Mouse (Mus musculus) hindbrain, postnatal 0 days (tissue): ENCODE data around the gene Ms4a4d. TPM values are rescaled to one million over a fixed set of nuclear protein-coding genes. Genes with fewer than 3 reads are reported as not detected.
"Not testable (repeated sequence)": the region's sequence is repeated elsewhere in the genome, so short reads cannot be mapped to it uniquely, and the experiment has no call there.

ENCODE experiments used
- ATAC-seq: fragments of 200-750 bp; cut with Nextera tagmentation; 2 replicates; pipeline ENCODE4 v1.8.0; 2017; ENCODE audit warnings: mild to moderate bottlenecking, moderate TSS enrichment, moderate library complexity
- DNase-seq: peaks from one replicate; pipeline ENCODE4 v3.0.0-alpha.2; 2015; ENCODE audit warnings: low spot score
- H3K27ac ChIP-seq: fragments of 300-500 bp; sonication (generic); 2 replicates; pipeline ENCODE4 v1.5.1; 2014; ENCODE audit warnings: mild to moderate bottlenecking
- H3K27me3 ChIP-seq: fragments of 300-500 bp; sonication (generic); 2 replicates; pipeline ENCODE4 v1.6.1; 2014; ENCODE audit warnings: low read length, mixed read lengths; ENCODE audit not compliant: insufficient read depth
- H3K36me3 ChIP-seq: fragments of 300-500 bp; sonication (generic); 2 replicates; pipeline ENCODE4 v1.6.1; 2014; ENCODE audit warnings: low read length, mixed read lengths; ENCODE audit not compliant: insufficient read depth
- H3K4me1 ChIP-seq: fragments of 300-500 bp; sonication (generic); 2 replicates; pipeline ENCODE4 v1.6.1; 2014; ENCODE audit warnings: antibody characterized with exemption, low read length, mixed read lengths; ENCODE audit not compliant: insufficient read depth
- H3K4me2 ChIP-seq: fragments of 300-500 bp; sonication (generic); 2 replicates; pipeline ENCODE4 v1.6.1; 2014; ENCODE audit warnings: low read depth, mild to moderate bottlenecking, low read length, moderate library complexity, mixed read lengths
- H3K4me3 ChIP-seq: fragments of 300-500 bp; sonication (generic); 2 replicates; pipeline ENCODE4 v1.5.1; 2014; ENCODE audit warnings: low read length
- H3K9ac ChIP-seq: fragments of 300-500 bp; sonication (generic); replicated peaks from 2 replicates; pipeline ENCODE4 v1.6.1; 2014; ENCODE audit warnings: mild to moderate bottlenecking, low read length, moderate library complexity, mixed read lengths
- H3K9me3 ChIP-seq: fragments of 300-500 bp; sonication (generic); 2 replicates; pipeline ENCODE4 v1.6.1; 2016; ENCODE audit warnings: low read length, mixed read lengths
- CTCF ChIP-seq: IDR thresholded peaks from 2 replicates; pipeline ENCODE4 v1.5.1; 2016; ENCODE audit warnings: antibody characterized with exemption, control low read depth, low read depth
- WGBS: fragments of 180-500 bp; shearing (Covaris S2); extraction: QIAGEN DNeasy Blood & Tissue Kit; methylation state at CpG from one replicate; pipeline ENCODE4 v1.1.7; 2014; 5-methylcytosine and 5-hydroxymethylcytosine counted together
- polyA plus RNA-seq: library from polyadenylated mRNA; unstranded; fragments of >200 nt; fragmentation: Nextera tagmentation; extraction: Ambion mirVana; gene quantifications from 2 replicates; pipeline ENCODE4 v1.2.1, GENCODE M21; 2015
- total RNA-seq: library from RNA; depleted of rRNA; stranded (reverse); fragments of >200 nt; gene quantifications from 2 replicates; pipeline ENCODE4 v1.2.3, GENCODE M21; 2014

Ms4a4d gene
- total and polyA plus RNA-seq, 2 experiments from 2014 or later, result not detected

DNA sequence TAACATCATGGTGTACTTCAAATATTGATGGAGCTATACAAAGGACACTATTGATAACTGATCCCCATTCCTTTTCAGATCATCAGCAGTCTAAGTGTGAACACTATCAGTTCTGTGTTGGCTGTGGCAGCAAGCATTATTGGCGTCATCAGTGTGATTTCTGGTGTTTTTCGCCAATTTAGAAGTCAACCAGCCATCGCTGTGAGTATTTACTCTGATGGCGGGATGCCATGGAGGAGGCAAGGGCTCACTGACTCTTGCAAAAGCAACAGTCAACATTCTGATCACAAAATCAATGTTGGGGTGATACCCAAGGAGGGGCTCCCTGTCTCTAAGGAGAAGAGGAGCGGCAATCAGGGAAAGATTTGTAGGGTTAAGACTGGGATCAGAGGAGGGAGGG, 18.1 kb downstream of the Ms4a4d start:
- Histone ChIP-seq H3K27ac (no peak overlapping the region), H3K4me2 (no peak overlapping the region), H3K4me3 (no peak overlapping the region), H3K27me3 (no peaks in the 10 kb centered on the region), H3K9me3 (no peaks in the 10 kb centered on the region), H3K4me1 (no peaks in the 10 kb centered on the region), H3K36me3 (no peaks in the 10 kb centered on the region), H3K9ac (no peak overlapping the region)
- no peak for DNase-seq
- 90% methylated on average over 5 of the region's 5 CpGs for WGBS
- no peak for ATAC-seq
- no peak for TF ChIP-seq CTCF

DNA sequence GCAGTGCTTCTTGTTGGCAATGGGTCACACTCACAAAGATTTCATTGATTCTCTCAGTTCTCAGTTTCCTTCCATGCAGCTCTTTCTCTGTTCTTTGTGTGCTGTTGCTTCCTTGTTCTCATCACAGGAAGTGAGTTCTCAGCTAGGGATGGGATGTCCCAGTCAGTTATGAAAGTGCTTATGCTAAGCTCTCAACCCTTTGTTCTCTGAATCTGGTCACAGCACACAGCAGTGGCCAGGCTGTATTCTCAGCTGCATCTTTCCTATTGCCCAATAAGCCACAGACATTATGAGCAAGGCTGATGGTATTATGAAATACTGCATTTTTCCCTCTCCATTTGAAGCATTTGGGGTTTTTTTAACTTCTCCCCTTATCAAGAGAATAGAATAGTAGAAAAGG, 23.0 kb downstream of the Ms4a4d start:
- H3K9ac ChIP-seq, H3K9me3 ChIP-seq, H3K27me3 ChIP-seq, H3K4me3 ChIP-seq, H3K4me2 ChIP-seq, H3K4me1 ChIP-seq, H3K36me3 ChIP-seq, DNase-seq, ATAC-seq, H3K27ac ChIP-seq: not testable (repeated sequence)

DNA sequence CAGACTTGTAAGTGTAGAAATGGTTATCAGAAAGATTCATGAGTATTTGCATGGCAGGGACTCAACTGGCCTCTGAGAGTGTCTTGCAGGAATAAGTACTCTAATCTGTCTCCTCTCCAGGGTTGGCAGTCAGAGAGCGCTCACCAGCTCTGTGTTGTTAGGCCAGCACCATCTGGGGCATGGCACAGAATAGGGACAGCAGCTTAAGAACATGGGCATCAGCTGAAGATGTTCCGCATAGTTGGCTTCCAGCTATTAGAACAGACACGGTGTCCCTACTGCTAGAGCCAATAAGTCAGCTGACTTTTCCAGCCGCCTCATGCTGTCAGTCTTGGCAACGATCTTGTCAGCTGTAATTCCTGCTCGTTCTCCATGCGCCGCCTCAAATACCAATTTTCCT, 38.4 kb downstream of the Ms4a4d start:
- Histone ChIP-seq H3K36me3 (no peaks in the 10 kb centered on the region), H3K4me2 (no peak overlapping the region), H3K4me1 (no peaks in the 10 kb centered on the region), H3K27me3 (no peaks in the 10 kb centered on the region), H3K9me3 (no peaks in the 10 kb centered on the region), H3K4me3 (no peak overlapping the region), H3K9ac (no peak overlapping the region), H3K27ac (no peak overlapping the region)
- peak; percentile 73 for DNase-seq
- 61% methylated on average over 8 of the region's 8 CpGs for WGBS
- TF ChIP-seq CTCF, result no peak
- ATAC-seq, result peak; percentile 94

DNA sequence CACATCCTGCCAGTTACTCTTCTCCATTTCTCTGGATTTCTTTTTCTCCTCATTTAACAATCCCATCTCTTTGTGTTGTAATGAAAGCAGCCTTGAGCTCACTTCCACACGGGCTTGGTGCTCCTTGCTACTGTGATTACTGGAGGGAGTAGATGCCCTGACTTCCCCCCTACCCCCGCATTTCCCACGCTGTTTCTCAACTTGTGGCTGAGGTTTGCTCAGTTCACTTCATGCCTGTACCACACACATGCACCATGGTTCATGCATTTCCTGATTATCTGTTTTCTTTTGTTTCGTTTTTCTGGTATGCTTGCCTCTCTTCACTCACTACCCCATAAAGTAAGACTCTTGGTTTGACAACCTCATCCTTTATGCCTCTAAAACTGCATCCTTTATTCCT, 52.6 kb downstream of the Ms4a4d start:
- no peak overlapping the region for H3K27ac ChIP-seq
- H3K36me3 ChIP-seq, result no peaks in the 10 kb centered on the region
- H3K4me2 ChIP-seq, result no peak overlapping the region
- no peaks in the 10 kb centered on the region for H3K4me1 ChIP-seq
- ATAC-seq (no peak), DNase-seq (no peak)
- no peak overlapping the region for H3K9ac ChIP-seq
- no peaks in the 10 kb centered on the region for H3K9me3 ChIP-seq
- no peak overlapping the region for H3K4me3 ChIP-seq
- TF ChIP-seq CTCF, result no peak
- no peaks in the 10 kb centered on the region for H3K27me3 ChIP-seq
- WGBS, result 71% methylated on average over 4 of the region's 4 CpGs

DNA sequence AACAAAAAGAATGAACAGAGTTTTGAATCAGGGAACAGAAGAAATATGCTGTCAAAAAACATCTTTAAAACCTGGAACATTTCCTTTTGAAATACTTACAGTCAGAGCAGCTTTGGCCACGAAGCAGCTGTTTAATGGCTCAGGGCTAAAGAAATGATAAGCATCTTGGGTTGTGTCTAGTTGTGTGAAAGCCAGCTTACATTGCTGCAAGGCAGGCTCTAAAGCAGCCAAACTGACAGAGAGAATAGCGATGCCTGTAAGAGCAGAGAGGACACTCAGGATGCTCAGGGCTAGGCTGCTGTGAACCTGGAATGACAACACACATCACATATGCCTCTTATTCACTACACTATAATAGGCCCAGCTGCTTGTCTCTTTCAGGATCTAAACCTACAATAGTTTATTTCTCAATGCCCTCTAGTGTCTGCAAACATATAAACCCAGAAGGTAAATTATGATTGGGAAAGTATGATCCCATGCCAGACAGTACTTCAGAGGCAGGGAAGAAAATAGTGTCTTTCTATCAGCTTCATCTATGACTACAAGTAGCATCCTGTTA, 53.4 kb downstream of the Ms4a4d start:
- no peak for TF ChIP-seq CTCF
- Histone ChIP-seq H3K4me1 (no peaks in the 10 kb centered on the region), H3K4me2 (no peak overlapping the region), H3K9ac (no peak overlapping the region), H3K27ac (no peak overlapping the region), H3K4me3 (no peak overlapping the region), H3K36me3 (no peaks in the 10 kb centered on the region), H3K27me3 (no peaks in the 10 kb centered on the region), H3K9me3 (no peaks in the 10 kb centered on the region)
- WGBS, result 63% methylated on average over 2 of the region's 2 CpGs
- DNase-seq (no peak), ATAC-seq (no peak)

DNA sequence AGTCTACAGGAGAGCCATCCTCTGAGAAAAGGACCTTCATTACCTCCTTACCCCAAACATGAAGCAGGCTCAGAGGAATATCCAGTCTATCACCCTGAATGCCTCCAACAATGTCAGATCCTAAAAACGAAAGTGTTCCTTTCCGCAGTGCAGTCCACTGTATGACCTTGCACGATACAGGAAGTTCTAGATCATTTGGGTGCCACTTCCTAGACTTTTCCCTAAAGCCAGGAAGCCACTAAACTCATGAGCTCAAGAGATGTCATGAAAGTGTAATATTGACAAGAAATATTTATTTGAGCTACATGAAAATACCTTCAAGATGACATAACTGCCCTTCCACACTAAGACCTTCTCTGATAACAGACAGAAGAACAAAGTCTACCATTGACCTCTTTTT, 64.7 kb downstream of the Ms4a4d start:
- TF ChIP-seq CTCF, result no peak
- no peaks in the 10 kb centered on the region for H3K27me3 ChIP-seq
- H3K4me2 ChIP-seq, result no peak overlapping the region
- no peaks in the 10 kb centered on the region for H3K4me1 ChIP-seq
- no peak for DNase-seq
- H3K9me3 ChIP-seq, result no peaks in the 10 kb centered on the region
- H3K4me3 ChIP-seq, result no peak overlapping the region
- H3K9ac ChIP-seq, result no peak overlapping the region
- H3K36me3 ChIP-seq, result no peaks in the 10 kb centered on the region
- 87% methylated on average over 3 of the region's 3 CpGs for WGBS
- no peak overlapping the region for H3K27ac ChIP-seq
- no peak for ATAC-seq

DNA sequence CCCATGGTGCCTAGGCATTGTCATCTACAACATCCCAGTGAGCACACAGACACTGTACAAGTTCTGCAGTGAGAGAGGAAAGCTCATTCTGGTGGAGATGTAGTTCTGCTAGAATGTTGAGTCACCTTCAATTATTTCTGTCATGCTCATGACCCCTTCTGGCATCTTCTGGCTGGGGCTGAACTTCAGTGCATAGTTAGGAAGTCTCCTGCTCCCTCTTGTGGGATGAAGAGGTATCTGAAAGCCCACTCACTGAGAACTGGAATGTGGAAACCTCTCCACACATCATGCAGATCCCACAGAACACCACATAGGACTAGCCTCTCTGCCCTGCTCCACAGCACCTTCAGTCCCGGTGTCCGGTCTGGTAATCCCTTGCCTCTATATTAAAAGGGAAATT, 65.4 kb downstream of the Ms4a4d start:
- H3K27ac ChIP-seq, result no peak overlapping the region
- ATAC-seq (peak; percentile 71), DNase-seq (peak; percentile 63)
- no peaks in the 10 kb centered on the region for H3K36me3 ChIP-seq
- TF ChIP-seq CTCF, result peak; percentile 80
- no peak overlapping the region for H3K9ac ChIP-seq
- no peaks in the 10 kb centered on the region for H3K9me3 ChIP-seq
- WGBS, result 96% methylated on average over 2 of the region's 2 CpGs
- H3K4me1 ChIP-seq, result no peaks in the 10 kb centered on the region
- H3K4me3 ChIP-seq, result no peak overlapping the region
- H3K27me3 ChIP-seq, result no peaks in the 10 kb centered on the region
- no peak overlapping the region for H3K4me2 ChIP-seq
